Mouse (Mus musculus): ENCODE data around the gene Hdac9.

DNA sequence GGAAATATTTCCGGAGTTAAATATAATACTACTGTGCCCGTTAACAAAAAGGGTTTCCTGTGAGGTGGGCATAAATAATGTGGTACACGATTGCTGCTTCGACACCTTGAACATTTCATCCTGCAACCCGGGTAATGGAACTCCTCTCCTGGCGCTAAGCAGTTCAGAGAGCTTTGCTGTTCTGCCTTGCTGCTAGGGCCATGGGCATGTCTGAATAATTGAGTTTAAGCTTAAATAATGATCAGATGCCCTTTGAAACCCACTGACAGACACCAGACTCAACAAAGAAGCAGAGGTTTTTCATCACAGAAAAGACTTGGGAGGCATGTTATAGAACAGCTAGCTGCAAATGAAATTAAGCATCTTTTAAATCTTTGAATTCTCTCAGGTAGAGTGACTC lies 646.8 kb downstream of the Hdac9 start:
- TF ChIP-seq GATA1 (IDR thresholded peaks at IDR 0.05; ENCODE audit: low read depth, low read length), result no peak
- TF ChIP-seq MXI1 (IDR thresholded peaks at IDR 0.05; ENCODE audit: low read depth, low read length), result no peak
- TF ChIP-seq CTCF (IDR thresholded peaks at IDR 0.05 in 2 of 3, conservative IDR thresholded peaks at IDR 0.05 in 1 of 3; ENCODE audit: control insufficient read depth in 1 of 3, insufficient read depth in 1 of 3, low read depth in 2 of 3, low read length in 3 of 3, poor library complexity in 1 of 3, severe bottlenecking in 1 of 3), result no peak
- no peak for TF ChIP-seq CHD2 (IDR thresholded peaks at IDR 0.05; ENCODE audit: low read length)
- no peak for TF ChIP-seq POLR2A (IDR thresholded peaks at IDR 0.05; ENCODE audit: control insufficient read depth in 1 of 2, insufficient read depth in 1 of 2, low read depth in 1 of 2, low read length in 2 of 2, poor library complexity in 1 of 2)
- TF ChIP-seq SMC3 (IDR thresholded peaks at IDR 0.05; ENCODE audit: low read depth, low read length), result no peak
- no peak for TF ChIP-seq ETS1 (IDR thresholded peaks at IDR 0.05; ENCODE audit: low read depth, low read length)
- no peak for TF ChIP-seq UBTF (IDR thresholded peaks at IDR 0.05; ENCODE audit: borderline replicate concordance, insufficient read depth, low read depth, low read length)
